Mouse (Mus musculus): Measurements from ENCODE around the gene Sumo2. TPM values are rescaled to one million over a fixed set of nuclear protein-coding genes. Genes with fewer than 3 reads are reported as not detected.

The Sumo2 gene
- total and polyA plus RNA-seq, 3 experiments, result 64.7 to 177 (median 168) TPM

DNA sequence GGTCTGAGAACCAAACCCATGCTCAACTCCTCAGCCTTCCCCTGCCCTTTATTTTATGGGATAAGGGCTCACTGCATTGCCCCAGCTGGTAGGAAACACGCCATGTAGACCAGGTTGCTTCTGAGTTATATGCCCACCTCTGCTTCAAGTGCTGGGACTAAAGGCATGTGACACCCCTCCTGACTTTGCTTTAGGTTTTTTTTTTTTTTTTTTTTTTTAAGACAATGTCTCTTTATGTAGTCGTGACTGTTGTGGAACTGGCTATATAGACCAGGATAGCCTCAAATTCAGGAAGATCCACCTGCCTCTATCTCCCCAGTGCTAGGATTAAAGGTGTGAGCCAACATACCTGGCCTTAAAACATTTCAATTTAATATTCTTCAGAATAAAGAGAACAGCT lies 13.4 kb downstream of the Sumo2 start:
- DNase-seq, result no peak
- Histone ChIP-seq H3K27ac (no peak overlapping the region), H3K4me3 (no peak overlapping the region), H3K9ac (ENCODE audit: low read depth, low read length) (no peak overlapping the region), H3K4me1 (ENCODE audit: control insufficient read depth, insufficient read depth, low read length) (peaks cover 2% of the 10 kb centered on the region; the same call in 1 of the 2 replicates), H3K36me3 (ENCODE audit: control insufficient read depth, insufficient read depth, low read length) (peaks cover 12% of the 10 kb centered on the region), H3K79me2 (replicated peaks; ENCODE audit: control insufficient read depth, insufficient read depth, low read length) (no peaks in the 10 kb centered on the region), H3K27me3 (ENCODE audit: control insufficient read depth, insufficient read depth, low read length) (no peaks in the 10 kb centered on the region)
- intact Hi-C loops (cut with DNase I), result no loop called here
- 75% methylated on average over 2 of the region's 2 CpGs for WGBS
- TF ChIP-seq CTCF (IDR thresholded peaks at IDR 0.05) (no peak), EP300 (IDR thresholded peaks at IDR 0.05; ENCODE audit: insufficient read depth, low read depth, low read length) (no peak), POLR2A (IDR thresholded peaks at IDR 0.05; ENCODE audit: insufficient read depth, low read depth, low read length) (no peak)

DNA sequence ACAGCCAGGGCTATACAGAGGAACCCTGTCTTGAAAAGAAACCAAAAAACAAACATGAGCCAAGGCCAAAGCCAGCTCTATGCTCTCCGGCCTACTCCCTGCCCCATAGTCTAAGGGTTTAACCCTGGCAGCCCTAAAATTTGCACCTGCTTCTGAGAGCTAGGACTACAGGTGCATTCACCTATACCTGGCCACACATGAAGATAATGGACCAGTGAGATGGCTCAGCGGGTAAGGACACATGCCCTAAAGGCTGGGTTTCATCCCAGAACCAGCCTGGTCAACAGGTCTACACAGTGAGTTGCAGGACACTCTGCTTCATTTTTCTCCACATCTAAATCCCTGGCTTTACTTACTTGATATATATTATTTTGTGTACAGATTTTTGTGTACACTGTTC lies 13.8 kb downstream of the Sumo2 start:
- TF ChIP-seq CTCF (IDR thresholded peaks at IDR 0.05) (no peak), POLR2A (IDR thresholded peaks at IDR 0.05; ENCODE audit: insufficient read depth, low read depth, low read length) (no peak), EP300 (IDR thresholded peaks at IDR 0.05; ENCODE audit: insufficient read depth, low read depth, low read length) (no peak)
- H3K4me1 ChIP-seq (ENCODE audit: control insufficient read depth, insufficient read depth, low read length), result peaks cover 2% of the 10 kb centered on the region; the same call in 1 of the 2 replicates
- WGBS, result 92% methylated on average over 2 of the region's 2 CpGs
- H3K27me3 ChIP-seq (ENCODE audit: control insufficient read depth, insufficient read depth, low read length), result no peaks in the 10 kb centered on the region
- H3K4me3 ChIP-seq, result no peak overlapping the region
- intact Hi-C loops (cut with DNase I), result no loop called here
- H3K27ac ChIP-seq, result no peak overlapping the region
- DNase-seq, result no peak
- peaks cover 12% of the 10 kb centered on the region for H3K36me3 ChIP-seq (ENCODE audit: control insufficient read depth, insufficient read depth, low read length)
- no peak overlapping the region for H3K9ac ChIP-seq (ENCODE audit: low read depth, low read length)
- H3K79me2 ChIP-seq (replicated peaks; ENCODE audit: control insufficient read depth, insufficient read depth, low read length), result no peaks in the 10 kb centered on the region

DNA sequence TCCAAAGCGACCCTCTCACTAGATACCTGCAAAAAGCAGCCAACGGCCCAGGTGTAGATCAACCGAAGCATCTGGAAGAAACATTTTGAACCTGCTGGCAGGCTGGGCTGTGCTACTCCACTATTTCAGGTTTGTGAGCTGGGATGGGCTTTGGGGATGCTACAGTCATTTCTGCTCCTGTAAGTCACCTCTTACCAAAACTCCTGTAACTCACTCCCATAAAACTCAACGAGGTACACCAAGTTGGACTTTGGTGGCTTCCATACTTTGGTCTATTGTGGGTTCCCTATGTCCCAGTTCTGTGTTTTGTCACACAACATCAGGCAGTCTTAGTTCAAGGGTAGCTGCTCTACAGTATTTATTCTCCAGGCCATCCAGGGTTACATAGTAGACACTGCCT lies 15.0 kb downstream of the Sumo2 start:
- Histone ChIP-seq H3K79me2 (replicated peaks; ENCODE audit: control insufficient read depth, insufficient read depth, low read length) (no peaks in the 10 kb centered on the region), H3K4me1 (ENCODE audit: control insufficient read depth, insufficient read depth, low read length) (peaks cover 2% of the 10 kb centered on the region; the same call in 1 of the 2 replicates), H3K27me3 (ENCODE audit: control insufficient read depth, insufficient read depth, low read length) (no peaks in the 10 kb centered on the region), H3K36me3 (ENCODE audit: control insufficient read depth, insufficient read depth, low read length) (peaks cover 12% of the 10 kb centered on the region), H3K27ac (no peak overlapping the region), H3K4me3 (no peak overlapping the region), H3K9ac (ENCODE audit: low read depth, low read length) (no peak overlapping the region)
- no peak for DNase-seq
- intact Hi-C loops (cut with DNase I), result no loop called here
- WGBS, result 75% methylated on average over 4 of the region's 4 CpGs
- TF ChIP-seq POLR2A (IDR thresholded peaks at IDR 0.05; ENCODE audit: insufficient read depth, low read depth, low read length) (no peak), EP300 (IDR thresholded peaks at IDR 0.05; ENCODE audit: insufficient read depth, low read depth, low read length) (no peak), CTCF (IDR thresholded peaks at IDR 0.05) (no peak)

DNA sequence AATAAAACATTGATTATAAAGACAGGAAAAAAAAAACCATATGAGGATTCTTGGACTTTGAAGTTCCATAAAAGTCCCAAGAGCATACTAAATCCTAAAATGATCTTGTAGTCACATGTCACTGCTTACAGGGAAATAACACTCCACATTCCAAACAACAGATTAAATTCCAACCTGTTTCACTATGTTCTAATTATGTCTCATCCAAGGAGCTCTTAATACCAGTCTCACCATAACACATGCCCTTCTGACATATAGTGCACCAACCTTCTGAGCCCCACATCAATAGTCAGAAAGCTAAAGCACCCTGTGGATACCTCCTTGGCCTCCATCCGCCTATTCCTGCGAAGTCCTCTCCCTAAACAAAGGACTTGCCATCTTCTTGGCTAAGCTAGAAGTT lies 15.9 kb downstream of the Sumo2 start:
- DNase-seq, result no peak
- Histone ChIP-seq H3K36me3 (ENCODE audit: control insufficient read depth, insufficient read depth, low read length) (peaks cover 7% of the 10 kb centered on the region), H3K9ac (ENCODE audit: low read depth, low read length) (no peak overlapping the region), H3K4me1 (ENCODE audit: control insufficient read depth, insufficient read depth, low read length) (peaks cover 2% of the 10 kb centered on the region; the same call in 1 of the 2 replicates), H3K4me3 (no peak overlapping the region), H3K79me2 (replicated peaks; ENCODE audit: control insufficient read depth, insufficient read depth, low read length) (no peaks in the 10 kb centered on the region), H3K27me3 (ENCODE audit: control insufficient read depth, insufficient read depth, low read length) (no peaks in the 10 kb centered on the region), H3K27ac (peak overlapping the region; percentile 57)
- intact Hi-C loops (cut with DNase I), result no loop called here
- 63% methylated on average over 2 of the region's 2 CpGs for WGBS
- TF ChIP-seq EP300 (IDR thresholded peaks at IDR 0.05; ENCODE audit: insufficient read depth, low read depth, low read length) (no peak), CTCF (IDR thresholded peaks at IDR 0.05) (no peak), POLR2A (IDR thresholded peaks at IDR 0.05; ENCODE audit: insufficient read depth, low read depth, low read length) (no peak)

- Histone ChIP-seq H3K36me3 (ENCODE audit: control insufficient read depth, insufficient read depth, low read length) (peaks cover 1% of the 10 kb centered on the region), H3K27me3 (ENCODE audit: control insufficient read depth, insufficient read depth, low read length) (no peaks in the 10 kb centered on the region), H3K79me2 (replicated peaks; ENCODE audit: control insufficient read depth, insufficient read depth, low read length) (no peaks in the 10 kb centered on the region), H3K4me1 (ENCODE audit: control insufficient read depth, insufficient read depth, low read length) (peaks cover 2% of the 10 kb centered on the region; the same call in 1 of the 2 replicates), H3K9ac (ENCODE audit: low read depth, low read length) (no peak overlapping the region), H3K4me3 (no peak overlapping the region), H3K27ac (no peak overlapping the region)
- 75% methylated on average over 3 of the region's 3 CpGs for WGBS
- DNase-seq, result no peak
- intact Hi-C loops (cut with DNase I), result no loop called here
- TF ChIP-seq POLR2A (IDR thresholded peaks at IDR 0.05; ENCODE audit: insufficient read depth, low read depth, low read length) (no peak), EP300 (IDR thresholded peaks at IDR 0.05; ENCODE audit: insufficient read depth, low read depth, low read length) (no peak), CTCF (IDR thresholded peaks at IDR 0.05) (no peak)
Observed at GRCm38 (mm10) chr11:115519581-115519980, 16.5 kb downstream of the Sumo2 start.

- 54% methylated on average over 9 of the region's 9 CpGs for WGBS
- no peak overlapping the region for H3K9ac ChIP-seq (ENCODE audit: low read depth, low read length)
- H3K27ac ChIP-seq, result no peak overlapping the region
- no peak for TF ChIP-seq POLR2A (IDR thresholded peaks at IDR 0.05; ENCODE audit: insufficient read depth, low read depth, low read length)
- TF ChIP-seq EP300 (IDR thresholded peaks at IDR 0.05; ENCODE audit: insufficient read depth, low read depth, low read length), result no peak
- TF ChIP-seq CTCF (IDR thresholded peaks at IDR 0.05), result no peak
- H3K27me3 ChIP-seq (ENCODE audit: control insufficient read depth, insufficient read depth, low read length), result no peaks in the 10 kb centered on the region
- intact Hi-C loops (cut with DNase I), result no loop called here
- no peak overlapping the region for H3K4me3 ChIP-seq
- H3K36me3 ChIP-seq (ENCODE audit: control insufficient read depth, insufficient read depth, low read length), result no peaks in the 10 kb centered on the region
- no peak for DNase-seq
- no peaks in the 10 kb centered on the region for H3K79me2 ChIP-seq (replicated peaks; ENCODE audit: control insufficient read depth, insufficient read depth, low read length)
- H3K4me1 ChIP-seq (ENCODE audit: control insufficient read depth, insufficient read depth, low read length), result peaks cover 2% of the 10 kb centered on the region; the same call in 1 of the 2 replicates
Observed at GRCm38 (mm10) chr11:115518693-115519092, 17.4 kb downstream of the Sumo2 start.

Measured in heart, adult 2 months (tissue).